Mouse (Mus musculus) forelimb bud, embryonic 11.5 days (tissue): Measurements from ENCODE around the gene Rcc2.

ENCODE experiments used
- DNase-seq: peaks from one replicate; pipeline ENCODE4 v3.0.0-alpha.2; 2012; ENCODE audit warnings: low read depth, low spot score

The Rcc2 gene

DNA sequence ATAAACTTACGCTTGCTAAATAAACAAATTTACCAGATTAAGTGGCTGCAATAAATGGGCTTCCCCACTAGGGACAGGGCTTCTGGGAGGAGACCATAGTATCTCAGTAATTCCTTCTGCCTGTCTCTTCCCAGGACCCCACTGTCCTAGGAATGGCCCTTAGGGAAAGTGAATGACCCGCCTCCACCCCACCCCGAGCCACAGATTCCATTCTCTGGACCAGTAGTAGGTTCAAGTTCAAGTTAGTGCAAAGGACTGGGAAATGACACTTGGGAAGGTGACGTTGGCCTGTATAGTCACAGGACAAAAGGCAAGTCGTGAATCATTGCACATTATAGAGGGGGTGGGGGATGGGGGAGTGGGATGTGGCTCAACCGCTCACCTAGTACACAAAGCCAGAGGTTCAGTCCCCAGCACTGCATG is 15.4 kb upstream of the Rcc2 start:
- DNase-seq = no peak

DNA sequence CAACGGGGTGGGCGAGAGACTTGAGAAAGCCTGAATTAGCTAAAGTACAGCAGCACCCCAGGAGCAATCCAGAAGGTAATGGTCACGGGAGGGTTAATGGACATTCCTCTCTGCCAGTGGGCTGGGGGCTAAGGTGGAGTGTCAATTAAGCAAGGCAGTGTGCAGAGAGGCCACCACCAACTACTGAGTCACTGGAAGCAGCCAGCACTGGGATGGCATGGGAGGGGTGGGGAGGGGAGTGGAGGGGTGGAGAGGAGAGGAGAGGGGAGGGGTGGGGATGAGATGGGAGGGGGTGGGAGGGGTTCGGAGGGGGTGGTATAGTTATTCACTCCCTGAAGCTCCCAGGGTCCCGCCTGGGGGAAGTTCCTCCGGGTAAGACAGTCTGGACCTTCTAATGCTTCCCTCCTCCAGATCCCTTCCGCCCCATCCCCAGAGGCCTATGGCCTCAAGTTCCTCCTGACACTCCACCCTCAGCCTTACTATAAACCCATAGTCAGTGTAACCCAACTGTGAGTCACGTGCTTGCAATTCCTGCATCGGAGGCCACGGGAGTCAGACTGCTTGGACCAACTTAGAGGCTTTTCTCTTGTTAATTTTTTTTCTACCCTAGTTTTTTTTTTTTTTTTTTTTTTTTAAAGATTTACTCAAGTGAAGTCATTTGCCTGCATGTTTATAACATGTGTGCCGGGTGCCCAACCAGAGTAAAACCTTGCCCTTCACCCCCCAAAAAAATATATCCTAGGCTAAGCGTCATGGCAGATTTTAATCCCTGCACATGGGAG is 12.1 kb upstream of the Rcc2 start:
- no peak for DNase-seq

DNA sequence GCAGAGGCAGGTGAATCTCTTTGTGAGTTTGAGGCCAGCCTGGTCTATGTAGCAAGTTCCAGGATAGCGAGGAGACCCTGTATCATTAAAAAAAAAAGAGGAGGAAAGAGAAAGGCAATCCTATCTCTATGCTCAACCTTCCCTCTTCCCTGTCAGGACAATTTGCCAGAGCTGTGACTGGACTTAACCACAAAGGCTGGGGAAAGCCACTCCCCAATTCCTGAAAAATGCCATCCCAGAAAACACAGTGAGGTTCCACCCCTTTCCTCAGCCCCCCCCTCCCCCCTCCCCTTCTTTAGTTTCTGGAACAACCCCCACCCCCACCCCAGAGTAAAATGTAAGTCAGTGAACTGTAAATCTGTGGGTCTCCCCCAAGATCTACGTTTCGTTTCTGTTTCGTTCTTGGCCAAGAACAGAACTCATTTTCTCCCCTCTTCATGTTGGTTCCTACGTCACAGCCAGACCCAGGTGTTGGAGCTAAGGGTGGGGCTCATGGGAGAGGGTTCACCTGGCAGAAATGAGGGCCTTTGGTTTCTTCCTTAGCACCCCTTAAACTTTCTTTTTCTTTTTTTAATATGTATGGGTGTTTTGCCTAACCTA is 11.4 kb upstream of the Rcc2 start:
- no peak for DNase-seq

DNA sequence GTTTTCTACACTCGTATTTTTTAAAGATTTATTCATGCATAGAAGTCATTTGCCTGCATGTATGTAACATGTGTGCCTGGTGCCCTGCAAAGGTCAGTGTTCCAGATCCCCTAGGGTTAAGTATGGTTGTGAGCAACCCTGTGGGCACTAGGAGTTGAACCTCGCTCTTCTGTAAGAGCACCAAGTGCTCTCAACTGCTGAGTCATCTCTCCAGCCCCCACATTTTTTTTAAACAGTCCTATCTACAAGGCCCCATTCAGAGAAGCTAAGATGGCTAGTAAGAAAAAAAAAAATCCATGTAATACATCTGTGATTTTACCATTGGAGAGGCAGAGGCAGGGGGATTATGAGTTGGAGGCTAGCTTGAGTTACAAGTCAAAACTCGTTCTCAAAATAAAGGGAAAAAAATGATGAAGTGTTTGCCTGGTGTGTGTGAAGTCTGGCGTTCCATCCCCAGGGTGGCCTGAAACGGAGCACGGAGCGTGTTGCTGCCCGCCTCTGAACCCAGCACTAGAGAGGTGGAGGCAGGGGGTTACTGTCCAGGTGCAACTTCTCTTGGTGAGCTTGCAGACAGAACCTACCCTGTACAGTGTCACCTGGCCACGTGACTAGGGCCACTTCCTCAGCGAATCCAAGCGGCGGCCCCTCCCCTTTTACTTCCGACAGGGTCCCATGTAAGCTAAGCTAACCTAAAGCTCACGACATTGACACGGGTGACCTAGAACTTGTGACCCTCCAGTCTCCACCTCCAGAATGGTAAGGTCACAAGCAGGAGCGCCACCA is 10.3 kb upstream of the Rcc2 start:
- no peak for DNase-seq

DNA sequence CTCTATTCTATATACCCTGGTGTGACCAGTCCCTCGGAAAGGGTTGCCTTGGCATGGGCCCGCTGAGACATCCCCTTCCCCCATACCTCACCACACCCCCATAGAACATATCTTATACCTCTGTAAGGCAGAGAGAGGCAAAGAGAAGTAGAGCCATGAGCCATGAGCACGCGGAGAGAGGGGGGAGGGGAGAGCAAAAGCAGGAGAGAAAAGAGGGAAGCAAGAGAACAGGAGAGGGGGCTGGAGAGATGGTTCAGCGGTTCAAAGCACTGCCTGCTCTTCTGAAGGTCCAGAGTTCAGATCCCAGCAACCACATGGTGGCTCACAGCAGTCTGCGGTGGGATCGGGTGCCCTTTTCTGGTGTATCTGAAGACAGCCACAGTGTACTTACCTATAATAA is 8.9 kb upstream of the Rcc2 start:
- DNase-seq = no peak

DNA sequence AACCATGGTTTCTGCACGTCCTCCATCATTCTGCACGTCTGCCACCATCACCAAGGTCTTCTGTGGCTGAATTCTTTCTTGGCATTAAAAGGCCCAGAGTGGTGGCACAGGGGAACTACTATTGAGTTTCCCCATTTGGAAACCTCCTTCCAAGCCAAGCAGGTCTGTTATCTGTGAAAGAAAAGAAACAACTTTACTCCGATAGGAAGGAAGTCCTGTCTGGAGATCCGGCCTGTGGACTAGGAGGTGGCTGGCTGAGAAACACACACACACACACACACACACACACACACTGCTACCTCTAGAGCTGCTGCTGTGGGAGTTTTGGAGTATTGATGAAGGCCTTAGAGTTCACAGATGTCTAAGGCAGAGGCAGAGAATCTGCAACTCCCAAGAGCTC is 6.8 kb upstream of the Rcc2 start:
- DNase-seq = no peak

DNA sequence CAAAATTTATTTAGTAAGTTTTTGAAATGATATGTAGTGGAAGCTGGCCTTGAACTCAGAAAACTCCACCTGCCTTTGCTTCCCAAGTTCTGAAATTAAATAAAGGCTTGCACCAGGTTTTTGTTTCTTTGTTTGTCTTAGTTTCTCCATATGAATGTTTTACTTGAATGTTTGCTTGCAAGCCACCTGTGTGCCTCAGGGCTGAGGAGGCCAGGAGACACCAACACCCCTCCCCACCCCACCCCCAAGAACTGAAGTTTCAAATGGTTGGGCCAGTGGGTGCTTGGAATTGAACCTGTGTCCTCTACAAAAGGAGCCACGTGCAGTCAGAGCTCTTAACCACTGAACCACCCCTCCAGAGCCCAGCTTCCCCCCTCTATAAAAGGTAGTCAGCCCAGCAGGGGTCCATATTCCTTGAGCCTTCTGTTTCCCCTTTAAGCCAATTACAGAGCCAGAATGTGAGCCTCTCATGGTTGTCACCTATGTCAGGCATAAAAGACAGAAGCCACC is 5.7 kb upstream of the Rcc2 start:
- no peak for DNase-seq

DNA sequence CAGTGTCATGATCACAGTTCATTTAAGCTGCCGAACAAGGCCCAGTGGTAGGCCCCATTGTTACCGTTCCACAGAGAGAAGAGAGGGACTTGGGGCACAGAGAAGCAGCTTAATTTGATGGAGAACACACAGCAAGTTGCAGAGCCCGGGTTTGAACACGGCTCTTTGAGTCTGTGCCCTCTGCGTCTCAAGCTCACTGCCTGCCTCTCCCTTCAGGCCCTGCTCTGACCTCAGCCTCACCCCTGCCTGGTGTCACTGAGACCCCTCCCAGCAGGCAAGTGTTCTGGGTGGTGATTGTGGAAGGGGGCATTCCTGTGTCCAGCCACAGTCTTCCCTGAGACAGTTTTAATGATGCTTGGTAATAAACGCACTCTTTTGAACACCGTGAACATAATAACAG is 5.2 kb upstream of the Rcc2 start:
- no peak for DNase-seq

DNA sequence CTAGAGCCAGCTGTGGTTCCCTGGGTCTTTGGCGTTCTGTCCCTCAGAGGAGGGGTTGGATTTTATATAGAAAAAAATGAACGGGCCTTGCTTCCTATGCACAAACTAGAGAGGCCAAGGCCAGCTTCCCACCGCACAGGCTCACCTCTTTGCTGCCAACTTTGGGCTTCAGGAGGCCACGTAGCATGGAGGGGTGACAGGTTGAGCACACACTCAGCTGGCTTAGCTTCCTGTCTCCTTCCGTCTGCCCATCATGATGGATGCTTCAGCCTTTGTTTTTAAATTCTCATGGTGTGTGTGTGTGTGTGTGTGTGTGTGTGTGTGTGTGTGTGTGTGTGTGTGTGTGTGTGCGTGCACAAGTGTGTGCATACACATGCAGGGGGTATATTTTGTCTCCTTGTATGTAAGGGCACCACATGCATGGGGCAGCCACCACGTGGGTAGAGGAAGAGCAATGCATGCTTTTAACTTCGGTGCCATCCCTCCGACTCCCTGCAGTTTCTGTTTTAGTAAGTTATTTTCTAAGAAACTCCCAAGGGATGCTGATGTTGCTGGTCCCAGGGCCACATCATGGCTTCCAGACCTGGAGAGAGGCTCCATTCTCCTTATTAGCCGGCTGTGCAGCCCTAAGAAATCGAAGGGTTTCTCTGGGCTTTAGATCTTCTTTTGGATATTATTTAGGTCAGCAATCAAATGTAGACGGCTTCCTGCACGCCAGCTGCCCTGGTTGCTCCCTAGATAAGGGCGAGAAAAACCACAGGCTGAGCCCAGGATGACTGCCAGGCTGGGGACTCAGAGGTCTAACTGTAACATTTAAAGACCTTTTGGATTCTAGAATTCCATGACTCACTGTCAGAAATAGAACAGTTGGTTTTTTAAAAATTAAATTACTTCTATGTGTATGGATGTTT is 4.4 kb upstream of the Rcc2 start:
- DNase-seq = no peak

DNA sequence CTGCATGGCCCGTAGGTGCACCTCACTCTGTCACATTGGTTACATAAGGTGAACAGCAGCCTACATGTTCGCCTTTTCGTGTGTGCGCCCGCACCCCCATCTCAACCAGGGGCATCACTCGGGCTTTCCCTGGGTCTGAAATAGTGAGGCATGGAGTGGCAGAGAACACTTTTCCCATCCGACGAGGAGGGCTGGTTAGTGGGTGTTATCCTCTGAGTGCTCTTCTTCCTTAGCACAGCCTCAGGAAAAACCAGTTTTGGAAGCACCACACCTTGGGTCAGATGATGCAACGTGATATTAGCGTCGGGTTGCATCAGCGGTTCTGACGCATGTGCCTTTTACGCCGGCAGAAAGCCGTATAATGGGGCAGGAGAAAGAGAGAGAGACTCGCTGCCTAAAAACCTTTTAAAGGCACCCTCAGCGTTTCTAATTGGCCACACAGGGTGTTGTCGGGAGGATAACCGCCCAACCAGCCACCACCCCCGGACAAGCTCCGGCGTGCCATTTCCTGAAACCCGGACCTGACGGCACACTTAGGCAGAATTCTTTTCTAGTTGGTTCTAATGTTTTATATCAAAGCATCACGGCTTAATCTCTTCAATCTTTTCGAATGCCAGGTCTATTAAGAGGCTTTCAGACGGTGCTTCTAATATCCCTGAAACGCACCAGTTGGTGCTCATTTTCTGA is 757 bp upstream of the Rcc2 start:
- DNase-seq = peak; percentile 67

DNA sequence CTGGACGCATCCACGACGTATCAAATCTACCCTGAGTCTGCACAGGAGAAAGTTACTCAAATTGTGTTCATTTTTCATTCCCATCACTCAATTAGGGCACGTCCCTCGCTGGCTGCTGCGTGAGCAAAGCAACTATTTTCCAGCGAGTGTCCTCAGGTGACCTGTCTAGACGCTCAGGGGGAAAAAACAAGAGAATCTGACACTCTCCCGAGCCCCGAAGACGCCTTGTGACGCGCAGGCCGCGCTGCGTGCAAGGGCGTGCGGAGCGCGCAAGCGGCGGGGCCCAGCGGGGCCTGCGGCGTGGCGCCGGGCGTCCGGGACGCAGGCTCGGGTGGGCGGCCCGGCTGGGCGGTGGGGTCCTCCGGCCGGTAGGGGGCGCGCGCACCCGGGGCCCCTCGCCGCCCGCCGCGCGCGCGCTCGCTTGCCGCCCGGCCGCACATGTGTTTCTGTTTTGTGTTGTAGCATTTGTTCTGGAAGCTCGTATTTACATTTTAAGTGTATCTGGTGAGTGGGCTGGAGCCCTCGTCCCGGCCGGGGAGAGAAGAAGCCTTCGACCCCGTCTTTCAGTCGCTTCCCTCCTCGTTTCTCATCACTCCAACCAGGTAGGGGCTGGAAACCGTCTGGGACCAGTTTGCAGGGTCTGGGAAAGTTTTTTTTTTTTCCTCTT is 841 bp downstream of the Rcc2 start:
- peak; percentile 80 for DNase-seq

DNA sequence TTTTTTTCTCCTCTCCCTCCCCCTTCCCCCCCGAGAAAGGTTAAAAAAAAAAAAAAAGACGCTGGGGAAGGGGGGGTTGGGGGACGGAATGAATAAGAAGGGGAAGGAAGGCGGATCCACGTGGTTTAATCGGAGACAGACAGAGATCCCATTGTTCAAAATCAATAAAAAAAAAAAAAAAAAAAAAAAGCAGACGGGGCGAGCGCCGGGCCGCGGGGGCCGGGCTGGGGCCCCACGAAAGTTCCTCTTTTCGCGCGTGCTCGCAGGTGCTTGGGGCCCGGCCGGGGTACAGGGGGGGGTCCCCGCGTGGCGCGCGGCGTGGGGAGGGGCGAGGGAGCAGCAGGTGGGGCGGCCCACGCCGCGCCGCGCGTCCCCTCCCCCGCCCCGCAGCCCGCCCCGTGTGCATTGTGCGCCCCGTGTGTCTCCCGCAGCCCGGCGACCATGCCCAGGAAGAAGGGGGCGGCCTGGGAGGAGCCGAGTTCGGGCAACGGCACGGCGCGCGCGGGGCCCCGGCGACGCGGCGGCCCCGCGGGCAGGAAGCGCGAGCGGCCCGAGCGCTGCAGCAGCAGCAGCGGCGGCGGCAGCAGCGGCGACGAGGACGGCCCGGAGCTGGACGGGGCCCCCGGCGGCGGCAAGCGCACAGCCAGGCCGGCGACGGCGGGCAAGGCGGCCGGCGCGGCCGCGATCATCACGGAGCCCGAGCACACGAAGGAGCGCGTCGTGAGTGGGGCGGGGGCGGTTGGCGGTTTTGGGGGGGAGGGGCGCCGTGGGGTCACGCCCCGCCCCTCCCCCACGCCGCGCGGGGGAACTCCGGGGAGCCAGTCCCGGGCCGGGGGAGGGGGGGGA is 1.6 kb downstream of the Rcc2 start:
- no peak for DNase-seq

DNA sequence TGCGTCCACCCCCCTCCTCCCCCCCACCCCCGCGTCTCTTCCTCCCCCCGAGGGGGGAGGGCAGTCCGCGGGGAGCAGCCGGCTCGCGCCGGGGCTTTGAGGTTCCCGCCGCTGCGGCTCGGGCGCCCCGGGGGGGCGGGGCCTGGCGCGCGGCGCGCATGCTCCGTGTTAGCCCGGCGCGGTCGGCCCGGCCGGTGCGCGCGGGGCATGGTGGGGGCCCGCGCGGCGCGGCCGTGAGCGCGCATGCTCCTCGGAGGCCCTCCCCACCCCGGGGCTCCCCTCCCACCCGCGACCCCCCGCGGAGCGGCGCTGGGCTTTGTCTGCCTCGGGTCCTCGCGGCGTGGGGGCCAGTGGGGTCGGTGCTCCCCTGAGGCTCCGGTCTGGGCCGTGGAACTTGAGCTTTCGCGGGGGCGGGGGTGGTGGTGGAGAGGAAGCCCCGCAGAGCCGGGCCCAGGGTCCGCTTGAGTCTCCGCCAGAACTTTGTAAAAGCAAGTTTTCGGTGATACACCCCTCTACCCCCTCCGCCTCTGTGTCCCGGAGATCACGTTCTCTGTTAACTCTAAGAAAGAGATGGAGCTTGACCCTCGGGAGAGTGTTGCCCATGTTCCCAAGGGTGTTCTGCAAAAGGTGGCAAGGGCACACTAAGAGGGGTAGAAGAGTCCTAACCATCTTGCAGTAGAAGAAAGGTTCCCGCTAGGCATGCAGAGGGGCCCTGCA is 2.4 kb downstream of the Rcc2 start:
- peak; percentile 87 for DNase-seq

DNA sequence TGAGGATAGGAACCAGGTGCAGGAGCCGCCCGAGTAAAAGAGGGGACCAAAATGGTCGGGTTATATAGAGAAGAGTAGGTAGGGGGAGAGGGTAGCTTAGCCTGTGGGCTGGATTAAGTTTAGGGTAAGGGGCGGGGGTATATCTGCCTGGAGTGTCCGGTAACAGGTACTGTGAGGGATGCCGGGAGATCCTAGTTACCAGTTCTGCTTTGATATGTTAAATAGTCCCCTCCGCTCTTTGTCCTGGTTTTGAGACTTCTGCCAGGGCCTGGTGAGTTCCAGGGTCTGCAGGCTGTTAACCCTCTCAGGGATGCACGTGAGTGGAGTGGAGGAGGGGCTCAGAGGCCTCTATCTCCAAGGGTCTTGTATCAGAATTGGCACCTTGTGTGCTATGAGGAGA is 3.3 kb downstream of the Rcc2 start:
- DNase-seq = no peak

DNA sequence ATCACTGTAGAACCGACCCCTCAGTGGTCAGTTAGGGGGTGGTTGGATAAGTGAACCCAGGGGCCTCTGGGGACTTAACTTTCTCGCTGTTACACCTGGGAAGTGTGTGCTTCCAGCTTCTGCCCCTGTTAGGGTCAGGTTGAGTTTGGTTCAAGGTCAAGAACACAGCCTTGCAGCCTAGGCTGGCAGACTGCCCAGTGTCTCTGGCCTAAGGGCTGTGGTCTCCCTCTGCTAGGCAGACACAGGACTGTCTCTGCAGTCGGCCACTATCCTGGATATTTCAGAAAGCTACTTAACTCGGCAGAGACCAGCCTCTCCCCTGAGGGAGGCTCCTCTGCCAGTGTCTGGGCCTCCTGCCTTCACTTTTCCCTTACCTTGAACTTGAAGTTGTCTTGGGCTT is 3.8 kb downstream of the Rcc2 start:
- no peak for DNase-seq

DNA sequence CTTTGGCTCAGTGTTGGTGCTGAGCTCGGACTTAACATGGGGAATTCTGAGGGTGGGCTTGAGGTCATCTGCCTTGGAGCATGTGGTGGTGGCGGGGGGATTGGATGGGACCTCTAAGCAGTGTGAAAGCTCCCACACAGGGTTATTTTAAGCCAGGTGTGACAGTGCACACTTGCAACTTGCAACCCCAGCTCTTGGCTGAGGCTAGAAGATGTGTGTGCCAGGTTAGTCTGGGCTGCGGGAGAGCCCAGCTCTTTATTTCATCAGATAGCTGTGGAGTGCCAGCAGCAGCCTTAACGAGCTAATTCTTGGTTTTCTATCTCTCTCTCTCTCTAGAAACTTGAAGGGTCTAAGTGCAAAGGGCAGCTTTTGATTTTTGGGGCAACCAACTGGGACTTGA is 7.3 kb downstream of the Rcc2 start:
- DNase-seq = no peak

DNA sequence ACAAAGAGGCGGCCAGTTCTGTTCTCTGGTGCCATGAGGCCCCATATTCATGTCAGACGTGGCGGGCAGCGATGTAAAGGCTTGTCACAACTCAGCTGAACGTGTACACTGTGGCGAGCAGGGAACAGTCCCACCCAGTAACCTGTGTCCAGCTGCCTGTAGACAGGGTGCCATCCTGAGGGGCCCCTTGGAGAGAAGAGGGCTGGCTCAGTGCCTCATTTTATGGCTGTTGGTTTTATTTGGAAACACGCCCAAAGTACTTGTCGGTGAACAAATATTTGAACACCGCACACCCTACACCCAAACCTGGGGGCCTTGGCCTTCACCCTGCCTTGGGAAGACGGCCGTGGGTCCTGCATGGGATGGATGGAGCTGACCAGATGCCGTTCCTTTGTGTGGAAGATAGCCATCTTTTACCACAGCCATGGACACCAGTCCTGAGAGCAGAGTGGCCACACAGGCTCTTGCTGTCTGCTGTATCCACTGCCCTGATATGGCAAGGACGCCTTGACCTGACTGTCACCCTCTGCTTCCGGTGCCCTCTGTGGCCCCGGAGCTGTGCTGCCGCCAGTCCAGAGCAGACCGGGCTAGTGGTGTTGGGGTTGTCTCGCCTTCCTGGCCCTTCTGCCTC is 8.1 kb downstream of the Rcc2 start:
- DNase-seq = no peak

DNA sequence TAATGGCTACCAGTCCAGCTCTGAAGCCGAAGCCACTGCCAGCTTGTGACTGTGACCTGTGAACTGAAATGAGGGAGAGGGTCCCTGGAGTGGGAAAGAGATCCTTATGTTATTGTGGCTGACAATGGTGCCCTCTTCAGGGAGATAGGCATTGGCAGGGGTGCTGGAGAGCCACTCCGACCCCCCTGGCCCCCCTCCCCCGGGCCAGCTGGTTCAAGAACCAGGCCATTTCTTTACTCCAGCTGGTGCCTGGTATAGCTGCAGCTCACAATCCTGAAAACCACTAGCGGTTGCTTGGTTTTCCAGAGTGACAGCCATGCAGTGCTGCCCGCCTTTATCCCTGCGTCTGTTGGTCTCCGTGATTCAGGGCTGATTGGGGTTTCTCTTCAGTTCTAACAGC is 8.8 kb downstream of the Rcc2 start:
- DNase-seq = no peak
